Mouse (Mus musculus) hindbrain, embryonic 14.5 days (tissue): ENCODE measurements around the gene Lhx9. TPM values are rescaled to one million over a fixed set of nuclear protein-coding genes. Genes with fewer than 3 reads are reported as not detected.

Source experiments
- polyA plus RNA-seq: library from polyadenylated mRNA; unstranded; fragments of >200 nt; fragmentation: Nextera tagmentation; extraction: Ambion mirVana; gene quantifications from 2 replicates; pipeline ENCODE4 v1.2.1, GENCODE M21; 2014

The Lhx9 gene
- polyA plus RNA-seq, 1 experiment from 2014 or later: 9.5 TPM

Other genes starting within 250 kb of the Lhx9 start
- 12.4 and 14.9 TPM in 2 replicates for gene Nek7, start 228.4 kb downstream of the Lhx9 start, polyA plus RNA-seq
- gene 2310009B15Rik, start 8.3 kb upstream of the Lhx9 start, polyA plus RNA-seq: 32.5 and 37.1 TPM in 2 replicates
- 8.5 and 11.2 TPM in 2 replicates for gene Dennd1b, start 114.9 kb upstream of the Lhx9 start, polyA plus RNA-seq